Mouse (Mus musculus): ENCODE data around the gene Zfp811. TPM values are rescaled to one million over a fixed set of nuclear protein-coding genes. Genes with fewer than 3 reads are reported as not detected.
A peak's percentile ranks its signal among the peaks of the same experiment; 100 is the strongest.

Zfp811 gene
- total and polyA plus RNA-seq, 3 experiments, result 1.7 to 6.6 (median 3.4) TPM

DNA sequence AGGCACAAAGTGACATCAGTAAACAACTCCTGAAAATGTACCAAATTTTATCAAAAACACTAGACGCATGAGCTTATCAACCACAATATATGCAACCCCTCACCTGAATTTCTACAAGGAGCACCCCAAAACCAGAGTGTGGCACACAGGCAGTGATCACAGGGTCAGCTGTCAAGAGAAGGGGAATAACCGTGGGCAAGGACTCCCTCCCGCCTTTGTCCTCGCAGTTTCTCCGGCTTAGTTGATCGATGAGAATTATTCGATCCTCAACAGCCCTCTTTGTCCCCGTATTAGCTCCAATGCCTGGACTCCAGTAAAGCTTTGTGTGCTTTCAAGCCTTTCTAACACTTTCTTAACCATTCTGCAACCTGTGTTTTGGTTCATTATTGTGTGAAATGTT lies 810 bp downstream of the Zfp811 start:
- peaks cover 0 to 4% of the 10 kb centered on the region in 2 experiments for H3K36me3 ChIP-seq (replicated peaks in 1 of 2; ENCODE audit: control insufficient read depth in 1 of 2, insufficient read depth in 1 of 2, low read length in 1 of 2)

GRCm38 (mm10) chr17:32789244-32789643 lies 20.5 kb downstream of the Zfp811 start:
- Histone ChIP-seq H3K27ac (ENCODE audit: insufficient read depth, low read depth) (no peak overlapping the region), H3K79me2 (replicated peaks; ENCODE audit: control insufficient read depth, extremely low read depth, insufficient read depth, poor library complexity, severe bottlenecking) (peaks cover 32% of the 10 kb centered on the region), H3K9me3 (replicated peaks; ENCODE audit: low read length) (no peaks in the 10 kb centered on the region), H3K27me3 (replicated peaks) (no peaks in the 10 kb centered on the region), H3K4me3 (replicated peaks in 1 of 3; ENCODE audit: low read depth in 2 of 3, low read length in 2 of 3, poor library complexity in 1 of 3) (no peak overlapping the region), H3K9ac (ENCODE audit: insufficient read depth, low read depth) (no peak overlapping the region), H3K4me1 (ENCODE audit: control insufficient read depth in 1 of 2, insufficient read depth in 2 of 2) (peaks cover 7 to 16% of the 10 kb centered on the region in 2 experiments; a peak in 3 of 4 replicates), H3K4me2 (ENCODE audit: insufficient read depth, low read depth, poor library complexity, severe bottlenecking) (peak overlapping the region; percentile 99), H3K36me3 (replicated peaks in 1 of 2; ENCODE audit: control insufficient read depth in 1 of 2, insufficient read depth in 1 of 2, low read length in 1 of 2) (peaks cover 16 to 19% of the 10 kb centered on the region in 2 experiments)
- TF ChIP-seq HCFC1 (IDR thresholded peaks at IDR 0.05; ENCODE audit: low read depth, low read length), result no peak
- no peak for TF ChIP-seq MAZ (IDR thresholded peaks at IDR 0.05; ENCODE audit: low read depth, low read length)
- no peak for TF ChIP-seq PAX5 (IDR thresholded peaks at IDR 0.05; ENCODE audit: low read length)
- no peak for TF ChIP-seq JUN (IDR thresholded peaks at IDR 0.05; ENCODE audit: insufficient read depth, low read depth, low read length)
- 0 out of 4 replicates have a peak, but pooled peaks of 1 of the 2 experiments have one; percentile 13 for TF ChIP-seq CTCF (conservative IDR thresholded peaks at IDR 0.05 in 1 of 2, IDR thresholded peaks at IDR 0.05 in 1 of 2; ENCODE audit: low read depth in 2 of 2, low read length in 2 of 2)
- no peak for TF ChIP-seq CHD1 (IDR thresholded peaks at IDR 0.05; ENCODE audit: low read depth, low read length)
- dilution Hi-C loops (cut with MboI; ENCODE audit: extremely low pct_ligation_motif_present, extremely low pct_unique_long_range_greater_than_20kb, low sequenced_read_pairs) (no loop called here), in situ Hi-C loops (cut with MboI; ENCODE audit: low pct_ligation_motif_present, low pct_unique_long_range_greater_than_20kb, low sequenced_read_pairs) (no loop called here)
- DNase-seq (ENCODE audit: extremely low read depth), result no peak

More for the DNA sequence above, 810 bp downstream of the Zfp811 start:
- H3K4me3 ChIP-seq (replicated peaks in 1 of 3; ENCODE audit: low read depth in 2 of 3, low read length in 2 of 3, poor library complexity in 1 of 3), result peak overlapping the region in 2 of 3 experiments; percentile 61
- in situ Hi-C loops (cut with MboI; ENCODE audit: low pct_ligation_motif_present, low pct_unique_long_range_greater_than_20kb, low sequenced_read_pairs) (no loop called here), dilution Hi-C loops (cut with MboI; ENCODE audit: extremely low pct_ligation_motif_present, extremely low pct_unique_long_range_greater_than_20kb, low sequenced_read_pairs) (no loop called here)
- TF ChIP-seq CTCF (conservative IDR thresholded peaks at IDR 0.05 in 1 of 2, IDR thresholded peaks at IDR 0.05 in 1 of 2; ENCODE audit: low read depth in 2 of 2, low read length in 2 of 2) (no peak), CHD2 (IDR thresholded peaks at IDR 0.05; ENCODE audit: low read length) (no peak), MAX (IDR thresholded peaks at IDR 0.05; ENCODE audit: low read length) (no peak), ZNF384 (IDR thresholded peaks at IDR 0.05; ENCODE audit: low read depth, low read length) (no peak), NELFE (IDR thresholded peaks at IDR 0.05; ENCODE audit: low read depth, low read length) (no peak), NRF1 (IDR thresholded peaks at IDR 0.05; ENCODE audit: low read depth, low read length) (no peak), EP300 (IDR thresholded peaks at IDR 0.05; ENCODE audit: low read length) (no peak), E2F4 (IDR thresholded peaks at IDR 0.05; ENCODE audit: insufficient replicate concordance, low read depth, low read length) (no peak), ZKSCAN1 (IDR thresholded peaks at IDR 0.05; ENCODE audit: borderline replicate concordance, low read depth, low read length) (no peak), PAX5 (IDR thresholded peaks at IDR 0.05; ENCODE audit: low read length) (no peak), USF1 (IDR thresholded peaks at IDR 0.05; ENCODE audit: low read depth, low read length) (no peak), SIN3A (IDR thresholded peaks at IDR 0.05; ENCODE audit: low read length) (no peak), POLR2AphosphoS2 (IDR thresholded peaks at IDR 0.05; ENCODE audit: low read depth, low read length) (no peak), TCF12 (IDR thresholded peaks at IDR 0.05; ENCODE audit: low read depth, low read length) (no peak), JUN (IDR thresholded peaks at IDR 0.05; ENCODE audit: insufficient read depth, low read depth, low read length) (no peak), ZC3H11A (IDR thresholded peaks at IDR 0.05; ENCODE audit: low read depth, low read length) (no peak), MAFK (IDR thresholded peaks at IDR 0.05; ENCODE audit: insufficient replicate concordance, low read length) (no peak), HCFC1 (IDR thresholded peaks at IDR 0.05; ENCODE audit: low read depth, low read length) (no peak), TBP (conservative IDR thresholded peaks at IDR 0.05; ENCODE audit: low read depth, low read length) (no peak)
- no peaks in the 10 kb centered on the region for H3K27me3 ChIP-seq (replicated peaks)
- no peak for DNase-seq (ENCODE audit: extremely low read depth)
- H3K4me1 ChIP-seq (ENCODE audit: control insufficient read depth in 1 of 2, insufficient read depth in 2 of 2), result peaks cover 12 to 46% of the 10 kb centered on the region in 2 experiments
- no peaks in the 10 kb centered on the region for H3K9me3 ChIP-seq (replicated peaks; ENCODE audit: low read length)
- no peaks in the 10 kb centered on the region for H3K79me2 ChIP-seq (replicated peaks; ENCODE audit: control insufficient read depth, extremely low read depth, insufficient read depth, poor library complexity, severe bottlenecking)
- no peak overlapping the region for H3K4me2 ChIP-seq (ENCODE audit: insufficient read depth, low read depth, poor library complexity, severe bottlenecking)
- H3K27ac ChIP-seq (ENCODE audit: insufficient read depth, low read depth), result no peak overlapping the region
- H3K9ac ChIP-seq (ENCODE audit: insufficient read depth, low read depth), result no peak overlapping the region

All from CH12.LX (cell line).